Mouse (Mus musculus): ENCODE data around the gene Rftn1. TPM values are rescaled to one million over a fixed set of nuclear protein-coding genes. Genes with fewer than 3 reads are reported as not detected.
"Not testable (repeated sequence)": the region's sequence is repeated elsewhere in the genome, so short reads cannot be mapped to it uniquely, and the experiment has no call there.

The Rftn1 gene
- polyA plus RNA-seq, 1 experiment: not detected

- no peak for TF ChIP-seq CTCF (IDR thresholded peaks at IDR 0.05; ENCODE audit: insufficient read depth, low read depth, low read length)
- no peak for TF ChIP-seq POLR2A (IDR thresholded peaks at IDR 0.05; ENCODE audit: insufficient read depth, low read depth, low read length)
- H3K4me1 ChIP-seq (ENCODE audit: control insufficient read depth, insufficient read depth, low read length): no peaks in the 10 kb centered on the region
- WGBS: 81% methylated on average over 9 of the region's 9 CpGs
- H3K27ac ChIP-seq (ENCODE audit: insufficient read depth, low read depth, low read length): no peak overlapping the region
- no peak overlapping the region for H3K4me3 ChIP-seq (ENCODE audit: insufficient read depth, low read depth, low read length)
These were observed 63.2 kb downstream of the Rftn1 start for GRCm38 (mm10) chr17:50127045-50127813.

- H3K4me3 ChIP-seq (ENCODE audit: insufficient read depth, low read depth, low read length): no peak overlapping the region
- no peak overlapping the region for H3K27ac ChIP-seq (ENCODE audit: insufficient read depth, low read depth, low read length)
- TF ChIP-seq CTCF (IDR thresholded peaks at IDR 0.05; ENCODE audit: insufficient read depth, low read depth, low read length): no peak
- no peaks in the 10 kb centered on the region for H3K4me1 ChIP-seq (ENCODE audit: control insufficient read depth, insufficient read depth, low read length)
- WGBS: 75% methylated on average over 2 of the region's 2 CpGs
These were observed 63.9 kb downstream of the Rftn1 start for GRCm38 (mm10) chr17:50126545-50126944.

- WGBS: 95% methylated on average over 5 of the region's 5 CpGs
- no peaks in the 10 kb centered on the region for H3K4me1 ChIP-seq (ENCODE audit: control insufficient read depth, insufficient read depth, low read length)
- TF ChIP-seq POLR2A (IDR thresholded peaks at IDR 0.05; ENCODE audit: insufficient read depth, low read depth, low read length): no peak
- TF ChIP-seq CTCF (IDR thresholded peaks at IDR 0.05; ENCODE audit: insufficient read depth, low read depth, low read length): no peak
- H3K27ac ChIP-seq (ENCODE audit: insufficient read depth, low read depth, low read length): no peak overlapping the region
- H3K4me3 ChIP-seq (ENCODE audit: insufficient read depth, low read depth, low read length): no peak overlapping the region
These were observed 64.6 kb downstream of the Rftn1 start for GRCm38 (mm10) chr17:50125900-50126299.

GRCm38 (mm10) chr17:50125245-50125798 is 65.2 kb downstream of the Rftn1 start:
- WGBS: 95% methylated on average over 3 of the region's 3 CpGs

GRCm38 (mm10) chr17:50124708-50125107 is 65.8 kb downstream of the Rftn1 start:
- no peak overlapping the region for H3K27ac ChIP-seq (ENCODE audit: insufficient read depth, low read depth, low read length)
- no peak overlapping the region for H3K4me3 ChIP-seq (ENCODE audit: insufficient read depth, low read depth, low read length)
- TF ChIP-seq CTCF (IDR thresholded peaks at IDR 0.05; ENCODE audit: insufficient read depth, low read depth, low read length) (no peak), POLR2A (IDR thresholded peaks at IDR 0.05; ENCODE audit: insufficient read depth, low read depth, low read length) (no peak)
- 87% methylated on average over 4 of the region's 4 CpGs for WGBS
- no peaks in the 10 kb centered on the region for H3K4me1 ChIP-seq (ENCODE audit: control insufficient read depth, insufficient read depth, low read length)

More at GRCm38 (mm10) chr17:50125245-50125798, 65.2 kb downstream of the Rftn1 start:
- no peak overlapping the region for H3K4me3 ChIP-seq (ENCODE audit: insufficient read depth, low read depth, low read length)
- no peak for TF ChIP-seq CTCF (IDR thresholded peaks at IDR 0.05; ENCODE audit: insufficient read depth, low read depth, low read length)
- no peak for TF ChIP-seq POLR2A (IDR thresholded peaks at IDR 0.05; ENCODE audit: insufficient read depth, low read depth, low read length)
- no peaks in the 10 kb centered on the region for H3K4me1 ChIP-seq (ENCODE audit: control insufficient read depth, insufficient read depth, low read length)
- H3K27ac ChIP-seq (ENCODE audit: insufficient read depth, low read depth, low read length): no peak overlapping the region

GRCm38 (mm10) chr17:50122555-50122954 is 67.9 kb downstream of the Rftn1 start:
- TF ChIP-seq CTCF (IDR thresholded peaks at IDR 0.05; ENCODE audit: insufficient read depth, low read depth, low read length) (no peak), POLR2A (IDR thresholded peaks at IDR 0.05; ENCODE audit: insufficient read depth, low read depth, low read length) (no peak)
- Histone ChIP-seq H3K27ac (ENCODE audit: insufficient read depth, low read depth, low read length) (no peak overlapping the region), H3K4me3 (ENCODE audit: insufficient read depth, low read depth, low read length) (no peak overlapping the region), H3K4me1 (ENCODE audit: control insufficient read depth, insufficient read depth, low read length) (no peaks in the 10 kb centered on the region)
- 87% methylated on average over 8 of the region's 8 CpGs for WGBS

GRCm38 (mm10) chr17:50120098-50120497 is 70.4 kb downstream of the Rftn1 start:
- Histone ChIP-seq H3K4me3 (ENCODE audit: insufficient read depth, low read depth, low read length) (no peak overlapping the region), H3K27ac (ENCODE audit: insufficient read depth, low read depth, low read length) (no peak overlapping the region), H3K4me1 (ENCODE audit: control insufficient read depth, insufficient read depth, low read length) (no peaks in the 10 kb centered on the region)
- TF ChIP-seq POLR2A (IDR thresholded peaks at IDR 0.05; ENCODE audit: insufficient read depth, low read depth, low read length) (no peak), CTCF (IDR thresholded peaks at IDR 0.05; ENCODE audit: insufficient read depth, low read depth, low read length) (no peak)
- 92% methylated on average over 4 of the region's 4 CpGs for WGBS

GRCm38 (mm10) chr17:50117461-50117860 is 73.0 kb downstream of the Rftn1 start:
- 96% methylated on average over 7 of the region's 7 CpGs for WGBS
- H3K27ac ChIP-seq (ENCODE audit: insufficient read depth, low read depth, low read length): no peak overlapping the region
- TF ChIP-seq CTCF (IDR thresholded peaks at IDR 0.05; ENCODE audit: insufficient read depth, low read depth, low read length) (no peak), POLR2A (IDR thresholded peaks at IDR 0.05; ENCODE audit: insufficient read depth, low read depth, low read length) (no peak)
- no peaks in the 10 kb centered on the region for H3K4me1 ChIP-seq (ENCODE audit: control insufficient read depth, insufficient read depth, low read length)
- no peak overlapping the region for H3K4me3 ChIP-seq (ENCODE audit: insufficient read depth, low read depth, low read length)

- no peaks in the 10 kb centered on the region for H3K4me1 ChIP-seq (ENCODE audit: control insufficient read depth, insufficient read depth, low read length)
- H3K4me3 ChIP-seq (ENCODE audit: insufficient read depth, low read depth, low read length): no peak overlapping the region
- TF ChIP-seq POLR2A (IDR thresholded peaks at IDR 0.05; ENCODE audit: insufficient read depth, low read depth, low read length) (no peak), CTCF (IDR thresholded peaks at IDR 0.05; ENCODE audit: insufficient read depth, low read depth, low read length) (no peak)
- H3K27ac ChIP-seq (ENCODE audit: insufficient read depth, low read depth, low read length): no peak overlapping the region
- 76% methylated on average over 3 of the region's 3 CpGs for WGBS
These were observed 73.5 kb downstream of the Rftn1 start for GRCm38 (mm10) chr17:50116980-50117379.

- H3K4me3 ChIP-seq (ENCODE audit: insufficient read depth, low read depth, low read length): not testable (repeated sequence)
- 90% methylated on average over 1 of the region's 1 CpGs for whole genome bisulfite sequencing
These were observed 74.1 kb downstream of the Rftn1 start for GRCm38 (mm10) chr17:50116401-50116800.

GRCm38 (mm10) chr17:50115716-50116115 is 74.8 kb downstream of the Rftn1 start:
- not testable (repeated sequence) for H3K4me1 ChIP-seq (ENCODE audit: control insufficient read depth, insufficient read depth, low read length); H3K27ac ChIP-seq (ENCODE audit: insufficient read depth, low read depth, low read length); H3K4me3 ChIP-seq (ENCODE audit: insufficient read depth, low read depth, low read length)
- 98% methylated on average over 3 of the region's 3 CpGs for WGBS

More at GRCm38 (mm10) chr17:50116401-50116800, 74.1 kb downstream of the Rftn1 start:
- H3K4me1 ChIP-seq (ENCODE audit: control insufficient read depth, insufficient read depth, low read length); H3K27ac ChIP-seq (ENCODE audit: insufficient read depth, low read depth, low read length): not testable (repeated sequence)
